Mouse (Mus musculus): ENCODE results near the gene Tcea2. TPM values are rescaled to one million over a fixed set of nuclear protein-coding genes. Genes with fewer than 3 reads are reported as not detected.

Tcea2 gene
- polyA plus RNA-seq, 1 experiment from 2014 or later: 13.5 TPM

DNA sequence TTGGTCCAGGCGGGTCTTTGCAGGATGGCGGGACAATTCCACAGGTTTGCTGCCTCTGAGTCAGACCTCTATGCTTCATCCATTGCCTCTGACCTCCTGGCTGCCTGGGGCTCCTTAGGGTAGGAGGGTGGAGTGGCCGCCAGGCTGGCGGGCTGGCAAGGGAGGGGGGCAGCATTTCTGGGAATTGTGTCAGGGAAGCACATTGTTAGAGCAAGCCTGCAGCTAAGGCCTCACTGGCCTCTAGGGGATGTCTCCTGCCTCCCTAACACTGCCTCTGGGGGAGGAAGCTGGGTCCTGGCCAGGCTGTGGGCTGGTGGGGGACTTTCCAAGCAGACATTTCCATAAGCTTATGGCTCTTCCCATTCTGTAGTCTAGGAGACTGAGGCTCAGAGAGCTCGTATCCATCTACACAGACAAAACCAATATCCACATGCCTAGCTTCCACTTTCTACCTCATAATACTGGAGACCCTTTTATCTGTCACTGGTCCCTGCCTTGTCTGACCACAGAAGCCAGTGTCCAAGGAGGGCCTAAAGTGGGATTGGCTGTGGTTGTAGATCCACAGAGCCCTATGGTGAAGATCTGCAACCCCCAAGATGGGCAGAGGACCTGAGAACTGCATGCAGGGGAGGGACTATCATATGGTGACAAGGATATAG, 2.9 kb upstream of the Tcea2 start:
- Histone ChIP-seq H3K4me1 (ENCODE audit: control insufficient read depth, insufficient read depth, low read length) (peaks cover 9% of the 10 kb centered on the region), H3K27me3 (ENCODE audit: control insufficient read depth, insufficient read depth, low read length) (peaks cover 21% of the 10 kb centered on the region), H3K36me3 (ENCODE audit: control insufficient read depth, insufficient read depth, low read length) (no peaks in the 10 kb centered on the region), H3K4me3 (ENCODE audit: low read depth, low read length) (no peak overlapping the region), H3K4me2 (no peak overlapping the region), H3K27ac (ENCODE audit: low read depth, low read length) (0 out of 2 replicates have a peak overlapping the region, but pooled peaks have one; percentile 12), H3K9ac (ENCODE audit: low read depth, low read length) (no peak overlapping the region), H3K9me3 (replicated peaks; ENCODE audit: control insufficient read depth, low read length) (no peaks in the 10 kb centered on the region)
- no peak for ATAC-seq (replicated peaks; ENCODE audit: insufficient number of reproducible peaks, low FRiP score, low TSS enrichment)
- 54% methylated on average over 5 of the region's 5 CpGs for WGBS (ENCODE audit: insufficient replicate concordance)

DNA sequence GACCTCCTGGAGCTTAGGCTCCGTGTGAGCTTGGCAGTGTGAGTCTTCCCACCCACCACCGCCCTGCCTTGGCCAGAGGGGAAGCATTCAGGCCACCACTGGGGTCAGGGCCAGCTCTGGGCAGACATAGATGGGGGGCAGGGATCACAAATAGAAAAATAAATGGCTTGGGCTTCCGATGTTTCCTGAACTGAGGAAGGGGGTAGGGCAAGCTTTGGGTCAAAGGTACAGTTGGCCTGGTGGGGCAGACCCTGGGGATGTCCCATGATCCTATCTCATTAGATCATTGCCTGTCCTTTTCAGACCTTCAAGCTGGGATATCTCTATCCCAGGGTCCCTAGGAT, 2.4 kb upstream of the Tcea2 start:
- H3K4me2 ChIP-seq: no peak overlapping the region
- 26% methylated on average over 3 of the region's 3 CpGs for WGBS (ENCODE audit: insufficient replicate concordance)

DNA sequence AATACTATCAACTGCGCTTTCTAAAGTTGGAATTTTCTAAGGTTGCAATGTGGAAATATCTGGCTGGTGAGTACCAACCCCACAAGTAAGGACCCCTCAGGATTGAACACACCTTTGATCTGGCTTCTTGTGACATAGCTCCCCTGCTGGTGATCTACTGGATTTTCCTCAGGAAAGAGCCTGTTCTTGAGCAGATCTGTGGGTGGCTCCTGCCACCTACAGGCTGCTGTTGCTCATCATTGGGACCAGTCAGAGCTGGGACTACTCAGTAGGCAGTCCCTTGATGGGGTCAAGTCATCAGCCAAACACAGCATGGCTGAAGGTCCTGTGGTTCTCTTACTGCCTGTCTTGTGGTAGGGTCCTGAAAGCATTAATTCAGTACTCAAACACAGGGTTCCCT, 1.3 kb upstream of the Tcea2 start:
- 24% methylated on average over 1 of the region's 1 CpGs for WGBS (ENCODE audit: insufficient replicate concordance)
- no peak overlapping the region for H3K27ac ChIP-seq (ENCODE audit: low read depth, low read length)
- peak; percentile 69 for ATAC-seq (replicated peaks; ENCODE audit: insufficient number of reproducible peaks, low FRiP score, low TSS enrichment)
- peaks cover 9% of the 10 kb centered on the region for H3K4me1 ChIP-seq (ENCODE audit: control insufficient read depth, insufficient read depth, low read length)
- no peak overlapping the region for H3K4me3 ChIP-seq (ENCODE audit: low read depth, low read length)
- H3K9me3 ChIP-seq (replicated peaks; ENCODE audit: control insufficient read depth, low read length): no peaks in the 10 kb centered on the region
- no peak overlapping the region for H3K9ac ChIP-seq (ENCODE audit: low read depth, low read length)
- H3K36me3 ChIP-seq (ENCODE audit: control insufficient read depth, insufficient read depth, low read length): no peaks in the 10 kb centered on the region
- H3K27me3 ChIP-seq (ENCODE audit: control insufficient read depth, insufficient read depth, low read length): peaks cover 7% of the 10 kb centered on the region
- H3K4me2 ChIP-seq: no peak overlapping the region

More for the DNA sequence above, 2.4 kb upstream of the Tcea2 start:
- no peak overlapping the region for H3K27ac ChIP-seq (ENCODE audit: low read depth, low read length)
- H3K4me1 ChIP-seq (ENCODE audit: control insufficient read depth, insufficient read depth, low read length): peaks cover 9% of the 10 kb centered on the region
- H3K9me3 ChIP-seq (replicated peaks; ENCODE audit: control insufficient read depth, low read length): no peaks in the 10 kb centered on the region
- H3K36me3 ChIP-seq (ENCODE audit: control insufficient read depth, insufficient read depth, low read length): no peaks in the 10 kb centered on the region
- ATAC-seq (replicated peaks; ENCODE audit: insufficient number of reproducible peaks, low FRiP score, low TSS enrichment): no peak
- H3K4me3 ChIP-seq (ENCODE audit: low read depth, low read length): no peak overlapping the region
- no peak overlapping the region for H3K9ac ChIP-seq (ENCODE audit: low read depth, low read length)
- peaks cover 16% of the 10 kb centered on the region for H3K27me3 ChIP-seq (ENCODE audit: control insufficient read depth, insufficient read depth, low read length)

DNA sequence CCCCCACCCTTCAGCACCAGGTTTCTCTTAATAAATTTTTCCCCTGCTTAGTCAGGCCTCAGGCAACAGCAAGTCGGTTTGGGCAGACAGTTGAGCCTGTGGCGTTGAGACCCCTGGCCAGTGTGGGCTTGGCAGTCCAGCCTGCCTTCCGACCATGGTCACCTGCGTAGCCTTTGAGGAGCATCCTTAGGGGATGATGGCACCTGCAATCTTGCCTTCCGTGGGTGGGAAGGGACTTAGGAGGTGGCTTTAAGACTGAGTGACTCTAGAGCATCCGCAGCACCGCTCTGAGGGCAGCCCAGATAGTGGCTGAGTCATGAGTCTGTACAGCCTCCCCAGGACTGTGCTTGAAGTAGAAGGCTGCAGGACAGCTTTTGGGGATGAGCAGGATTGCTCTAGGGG, 607 bp downstream of the Tcea2 start:
- Histone ChIP-seq H3K4me3 (ENCODE audit: low read depth, low read length) (peak overlapping the region; percentile 70), H3K27ac (ENCODE audit: low read depth, low read length) (peak overlapping the region; percentile 70), H3K36me3 (ENCODE audit: control insufficient read depth, insufficient read depth, low read length) (no peaks in the 10 kb centered on the region), H3K4me2 (peak overlapping the region; percentile 97), H3K27me3 (ENCODE audit: control insufficient read depth, insufficient read depth, low read length) (no peaks in the 10 kb centered on the region), H3K9me3 (replicated peaks; ENCODE audit: control insufficient read depth, low read length) (no peaks in the 10 kb centered on the region), H3K9ac (ENCODE audit: low read depth, low read length) (peak overlapping the region; percentile 89), H3K4me1 (ENCODE audit: control insufficient read depth, insufficient read depth, low read length) (peaks cover 4% of the 10 kb centered on the region)
- 21% methylated on average over 7 of the region's 7 CpGs for WGBS (ENCODE audit: insufficient replicate concordance)
- no peak for ATAC-seq (replicated peaks; ENCODE audit: insufficient number of reproducible peaks, low FRiP score, low TSS enrichment)

DNA sequence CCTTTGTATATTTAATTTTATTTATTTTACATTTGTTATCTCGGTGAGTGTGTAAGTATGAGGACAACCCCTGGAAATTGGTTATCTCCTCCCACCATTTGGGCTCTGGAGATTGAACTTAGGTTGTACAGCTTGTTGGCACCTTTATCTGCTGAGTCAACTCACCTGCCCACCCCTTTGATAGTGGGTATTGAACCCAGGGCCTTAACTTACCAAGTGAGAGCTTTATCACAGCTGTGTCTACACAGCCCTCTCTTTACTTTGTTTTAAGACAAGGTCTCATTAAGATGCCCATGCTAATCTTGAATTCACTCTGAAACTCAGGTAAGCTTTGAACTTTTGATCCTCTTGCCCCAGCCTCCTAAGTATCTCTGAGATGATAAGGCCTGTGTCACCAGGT, 1.9 kb downstream of the Tcea2 start:
- no peak for ATAC-seq (replicated peaks; ENCODE audit: insufficient number of reproducible peaks, low FRiP score, low TSS enrichment)
- Histone ChIP-seq H3K9ac (ENCODE audit: low read depth, low read length) (no peak overlapping the region), H3K4me2 (no peak overlapping the region), H3K4me1 (ENCODE audit: control insufficient read depth, insufficient read depth, low read length) (peaks cover 3% of the 10 kb centered on the region), H3K27me3 (ENCODE audit: control insufficient read depth, insufficient read depth, low read length) (no peaks in the 10 kb centered on the region), H3K9me3 (replicated peaks; ENCODE audit: control insufficient read depth, low read length) (no peaks in the 10 kb centered on the region), H3K27ac (ENCODE audit: low read depth, low read length) (no peak overlapping the region), H3K4me3 (ENCODE audit: low read depth, low read length) (no peak overlapping the region), H3K36me3 (ENCODE audit: control insufficient read depth, insufficient read depth, low read length) (0 out of 2 replicates have a peak, but pooled peaks cover 3% of the 10 kb centered on the region)
- 75% methylated on average over 1 of the region's 1 CpGs for WGBS (ENCODE audit: insufficient replicate concordance)

DNA sequence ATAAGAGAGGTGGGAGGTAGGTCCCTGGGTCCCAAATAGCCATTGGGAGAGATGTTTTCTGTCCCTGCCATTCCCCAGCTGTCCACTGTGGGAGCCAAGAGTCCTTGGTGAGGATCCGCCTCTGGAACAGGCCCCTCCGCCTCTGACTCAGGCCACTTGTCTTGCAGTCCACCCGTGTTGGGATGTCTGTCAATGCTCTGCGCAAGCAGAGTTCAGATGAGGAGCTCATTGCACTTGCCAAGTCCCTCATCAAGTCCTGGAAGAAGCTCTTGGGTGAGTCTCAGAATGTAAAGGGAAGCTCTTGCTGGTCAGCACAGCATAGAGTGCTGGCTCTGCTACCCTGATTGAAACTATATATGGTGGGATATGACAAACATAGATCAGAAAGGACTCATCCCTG, 3.3 kb downstream of the Tcea2 start:
- H3K4me2 ChIP-seq: no peak overlapping the region
- ATAC-seq (replicated peaks; ENCODE audit: insufficient number of reproducible peaks, low FRiP score, low TSS enrichment): no peak
- H3K27me3 ChIP-seq (ENCODE audit: control insufficient read depth, insufficient read depth, low read length): no peaks in the 10 kb centered on the region
- H3K36me3 ChIP-seq (ENCODE audit: control insufficient read depth, insufficient read depth, low read length): 0 out of 2 replicates have a peak, but pooled peaks cover 5% of the 10 kb centered on the region
- WGBS (ENCODE audit: insufficient replicate concordance): 61% methylated on average over 4 of the region's 4 CpGs
- H3K4me1 ChIP-seq (ENCODE audit: control insufficient read depth, insufficient read depth, low read length): peaks cover 3% of the 10 kb centered on the region; the same call in 1 of the 2 replicates
- no peak overlapping the region for H3K4me3 ChIP-seq (ENCODE audit: low read depth, low read length)
- H3K9me3 ChIP-seq (replicated peaks; ENCODE audit: control insufficient read depth, low read length): no peaks in the 10 kb centered on the region
- no peak overlapping the region for H3K9ac ChIP-seq (ENCODE audit: low read depth, low read length)
- no peak overlapping the region for H3K27ac ChIP-seq (ENCODE audit: low read depth, low read length)

DNA sequence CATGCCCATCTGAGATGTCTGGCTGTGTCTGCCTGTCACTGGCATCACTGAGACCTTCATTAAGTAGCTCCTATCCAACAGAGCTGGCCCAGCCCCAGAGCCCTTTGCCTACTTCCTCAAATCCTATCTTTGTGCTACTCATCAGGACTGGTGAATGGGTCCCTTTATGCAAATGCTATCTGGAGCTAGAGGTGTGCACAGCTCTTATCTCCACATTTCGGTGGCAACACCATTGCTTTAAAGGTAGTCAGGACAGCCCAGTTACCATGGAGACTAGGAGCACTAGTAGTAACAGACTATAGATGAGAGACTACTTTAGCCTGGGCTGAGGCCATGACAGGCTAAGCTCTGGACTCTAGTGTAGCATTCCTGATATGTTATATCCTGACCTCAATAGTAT, 4.6 kb downstream of the Tcea2 start:
- ATAC-seq (replicated peaks; ENCODE audit: insufficient number of reproducible peaks, low FRiP score, low TSS enrichment): no peak
- H3K36me3 ChIP-seq (ENCODE audit: control insufficient read depth, insufficient read depth, low read length): peaks cover 5% of the 10 kb centered on the region; the same call in 1 of the 2 replicates
- peaks cover 3% of the 10 kb centered on the region; the same call in 1 of the 2 replicates for H3K4me1 ChIP-seq (ENCODE audit: control insufficient read depth, insufficient read depth, low read length)
- 57% methylated on average over 1 of the region's 1 CpGs for WGBS (ENCODE audit: insufficient replicate concordance)
- H3K27me3 ChIP-seq (ENCODE audit: control insufficient read depth, insufficient read depth, low read length): no peaks in the 10 kb centered on the region
- H3K9me3 ChIP-seq (replicated peaks; ENCODE audit: control insufficient read depth, low read length): no peaks in the 10 kb centered on the region
- no peak overlapping the region for H3K4me2 ChIP-seq
- H3K4me3 ChIP-seq (ENCODE audit: low read depth, low read length): no peak overlapping the region
- no peak overlapping the region for H3K9ac ChIP-seq (ENCODE audit: low read depth, low read length)
- H3K27ac ChIP-seq (ENCODE audit: low read depth, low read length): no peak overlapping the region

DNA sequence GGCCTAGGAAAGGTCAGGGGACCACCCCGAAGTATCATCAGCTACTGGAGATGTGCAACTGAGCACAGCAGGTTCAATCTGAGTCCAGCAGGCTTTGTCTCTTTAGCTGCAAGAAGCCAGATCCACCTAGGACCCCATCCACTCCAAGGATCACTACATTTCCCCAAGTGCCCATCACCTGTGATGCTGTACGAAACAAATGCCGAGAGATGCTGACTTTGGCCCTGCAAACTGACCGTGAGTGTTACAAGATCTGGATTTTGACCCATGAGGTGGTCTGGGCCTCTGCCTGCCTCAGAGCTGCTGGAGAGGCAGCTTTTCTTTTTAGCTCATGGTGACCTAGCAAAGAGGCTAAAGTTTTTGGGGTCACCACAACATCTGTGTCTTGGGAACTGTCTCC, 5.6 kb downstream of the Tcea2 start:
- Histone ChIP-seq H3K4me2 (no peak overlapping the region), H3K9me3 (replicated peaks; ENCODE audit: control insufficient read depth, low read length) (no peaks in the 10 kb centered on the region), H3K4me3 (ENCODE audit: low read depth, low read length) (no peak overlapping the region), H3K4me1 (ENCODE audit: control insufficient read depth, insufficient read depth, low read length) (peaks cover 3% of the 10 kb centered on the region; the same call in 1 of the 2 replicates), H3K27ac (ENCODE audit: low read depth, low read length) (no peak overlapping the region), H3K27me3 (ENCODE audit: control insufficient read depth, insufficient read depth, low read length) (no peaks in the 10 kb centered on the region), H3K36me3 (ENCODE audit: control insufficient read depth, insufficient read depth, low read length) (peaks cover 5% of the 10 kb centered on the region; the same call in 1 of the 2 replicates), H3K9ac (ENCODE audit: low read depth, low read length) (no peak overlapping the region)
- ATAC-seq (replicated peaks; ENCODE audit: insufficient number of reproducible peaks, low FRiP score, low TSS enrichment): no peak
- 79% methylated on average over 4 of the region's 4 CpGs for WGBS (ENCODE audit: insufficient replicate concordance)

DNA sequence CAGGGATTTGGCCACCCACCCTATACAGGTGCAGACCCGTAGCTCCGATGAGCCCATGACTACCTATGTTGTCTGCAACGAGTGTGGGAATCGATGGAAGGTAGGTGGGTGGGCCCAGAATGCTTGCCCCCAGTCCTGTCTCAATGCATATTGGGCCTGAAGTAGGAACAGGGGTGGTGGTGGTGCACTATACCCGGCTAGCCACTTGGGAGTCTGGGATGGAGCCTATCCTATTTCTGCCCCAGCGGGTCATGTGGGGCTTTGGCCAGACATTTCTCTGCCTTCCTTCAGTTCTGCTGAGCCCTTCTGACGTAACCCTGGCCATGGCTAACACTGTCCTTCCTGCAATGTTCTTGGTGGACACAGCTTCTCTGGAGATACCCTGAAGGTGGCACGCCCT, 7.5 kb downstream of the Tcea2 start:
- WGBS (ENCODE audit: insufficient replicate concordance): 88% methylated on average over 8 of the region's 8 CpGs
- no peak for ATAC-seq (replicated peaks; ENCODE audit: insufficient number of reproducible peaks, low FRiP score, low TSS enrichment)
- Histone ChIP-seq H3K4me2 (no peak overlapping the region), H3K9ac (ENCODE audit: low read depth, low read length) (no peak overlapping the region; the same call in 1 of the 2 replicates), H3K4me3 (ENCODE audit: low read depth, low read length) (no peak overlapping the region), H3K36me3 (ENCODE audit: control insufficient read depth, insufficient read depth, low read length) (peaks cover 5% of the 10 kb centered on the region; the same call in 1 of the 2 replicates), H3K4me1 (ENCODE audit: control insufficient read depth, insufficient read depth, low read length) (peaks cover 5% of the 10 kb centered on the region; the same call in 1 of the 2 replicates), H3K27ac (ENCODE audit: low read depth, low read length) (no peak overlapping the region), H3K9me3 (replicated peaks; ENCODE audit: control insufficient read depth, low read length) (no peaks in the 10 kb centered on the region), H3K27me3 (ENCODE audit: control insufficient read depth, insufficient read depth, low read length) (no peaks in the 10 kb centered on the region)

All from heart, embryonic 11.5 days (tissue).